ENCODE assay signal across 9 mouse cellular contexts in genomic region chr6:60828047-60828428, GRCm38 (mm10). TPM values are rescaled to one million over a fixed set of nuclear protein-coding genes. Genes with fewer than 3 reads are reported as not detected.
DNase-seq lines count a peak whose midpoint lies in the region; ATAC-seq lines count a peak whose summit lies in the region.
"Had no signal": no experiment of that assay in that cellular context is flagged by ENCODE, and none has a peak within 500 bp of the region (broad histone marks: within the 10 kb centered on the region; RNA-seq: fewer than 3 reads in every experiment).

No protein-coding gene starts in this region.

- no peaks in the 10 kb centered on the region for H3K36me3 ChIP-seq in heart, embryonic 13.5 days
- no peaks in the 10 kb centered on the region for H3K36me3 ChIP-seq in hindbrain, embryonic 11.5 days (ENCODE audit: control insufficient read depth, insufficient read depth, low read length)
- H3K36me3 ChIP-seq in midbrain, embryonic 10.5 days = no peaks in the 10 kb centered on the region

- no peaks in the 10 kb centered on the region for H3K9me3 ChIP-seq in heart, embryonic 13.5 days
- no peaks in the 10 kb centered on the region for H3K9me3 ChIP-seq in hindbrain, embryonic 11.5 days (ENCODE audit: control insufficient read depth, low read length)
- H3K9me3 ChIP-seq in midbrain, embryonic 10.5 days (replicated peaks) = no peaks in the 10 kb centered on the region

- H3K4me1 ChIP-seq in heart, embryonic 13.5 days = peaks cover 10% of the 10 kb centered on the region
- no peaks in the 10 kb centered on the region for H3K4me1 ChIP-seq in hindbrain, embryonic 11.5 days (replicated peaks; ENCODE audit: control insufficient read depth, insufficient read depth, low read length)
- H3K4me1 ChIP-seq in midbrain, embryonic 10.5 days = peaks cover 16% of the 10 kb centered on the region

- DNase-seq in heart, postnatal 36 days = no peak
- peak; percentile 35 for DNase-seq in c-Kit-positive CD71-negative TER-119-negative erythroid progenitor cells, embryonic 14.5 days (ENCODE audit: low read depth)
- no peak for DNase-seq in hindbrain, embryonic 11.5 days (ENCODE audit: low spot score)
- peak; percentile 16 for DNase-seq in midbrain, embryonic 10.5 days (ENCODE audit: low spot score)
- DNase-seq in layer of hippocampus, adult 11-12 months (ENCODE audit: low spot score) = no peak
- DNase-seq in kidney, postnatal 36 days = no peak
- DNase-seq in left cerebral cortex, postnatal 10 days (ENCODE audit: extremely low spot score in 1 of 2, low spot score in 2 of 2) = no peak

- H3K4me2 ChIP-seq in heart, embryonic 13.5 days = peak overlapping the region; percentile 98
- peak overlapping the region; percentile 77 for H3K4me2 ChIP-seq in hindbrain, embryonic 11.5 days (replicated peaks; ENCODE audit: low read depth, low read length)

- 20% methylated on average over 1 of the region's 1 CpGs for WGBS in heart, embryonic 13.5 days
- WGBS in hindbrain, embryonic 11.5 days = 53% methylated on average over 1 of the region's 1 CpGs
- WGBS in midbrain, embryonic 10.5 days = 35% methylated on average over 1 of the region's 1 CpGs

- H3K4me3 ChIP-seq in heart, embryonic 13.5 days = peak overlapping the region; percentile 61
- peak overlapping the region; percentile 44 for H3K4me3 ChIP-seq in hindbrain, embryonic 11.5 days (ENCODE audit: low read depth, low read length)
- H3K4me3 ChIP-seq in midbrain, embryonic 10.5 days = peak overlapping the region; percentile 64

- 0 out of 2 replicates have a peak, but pooled peaks cover 5% of the 10 kb centered on the region for H3K27me3 ChIP-seq in heart, embryonic 13.5 days (replicated peaks)
- H3K27me3 ChIP-seq in hindbrain, embryonic 11.5 days (ENCODE audit: control insufficient read depth, insufficient read depth, low read length) = no peaks in the 10 kb centered on the region
- H3K27me3 ChIP-seq in midbrain, embryonic 10.5 days (ENCODE audit: low read depth, poor library complexity, severe bottlenecking) = peaks cover 11% of the 10 kb centered on the region
- H3K27me3 ChIP-seq: Patski had no signal

- peak overlapping the region; percentile 82 for H3K9ac ChIP-seq in heart, embryonic 13.5 days
- H3K9ac ChIP-seq in hindbrain, embryonic 11.5 days (ENCODE audit: low read depth, low read length) = peak overlapping the region; percentile 61

- intact Hi-C loops in heart, postnatal 36 days (cut with DNase I) = no loop called here
- intact Hi-C loops in left cerebral cortex, postnatal 10 days (cut with DNase I) = no loop called here

- ATAC-seq in heart, embryonic 13.5 days (ENCODE audit: extremely low read depth, insufficient number of reproducible peaks, low FRiP score, low TSS enrichment) = peak; percentile 68
- peak; percentile 17; the same call in 1 of the 2 replicates for ATAC-seq in hindbrain, embryonic 11.5 days (ENCODE audit: low FRiP score)
- ATAC-seq: Patski had no signal

- H3K27ac ChIP-seq in heart, embryonic 13.5 days (replicated peaks) = peak overlapping the region; percentile 67
- H3K27ac ChIP-seq in hindbrain, embryonic 11.5 days (ENCODE audit: low read depth, low read length) = no peak overlapping the region
- H3K27ac ChIP-seq in midbrain, embryonic 10.5 days (replicated peaks) = peak overlapping the region; percentile 88

RNA-seq across cellular contexts. Expression of gene Snca, which starts 1.6 kb away (rescaled TPM):
- 70.1 and 95.6 TPM in 2 replicates for polyA plus RNA-seq in heart, embryonic 13.5 days (2015; fragmentation: Nextera tagmentation; extraction: Ambion mirVana)
- total RNA-seq in heart, postnatal 36 days (2021) = 10 to 100 TPM; 22.5 to 25.3 TPM
- 36.2 and 37.4 TPM in 2 replicates for polyA plus RNA-seq in hindbrain, embryonic 11.5 days (2014; fragmentation: Nextera tagmentation; extraction: Ambion mirVana)
- polyA plus RNA-seq in midbrain, embryonic 10.5 days (2016; fragmentation: Nextera tagmentation; extraction: Ambion mirVana) = 16.0 and 18.5 TPM in 2 replicates
- total RNA-seq in left cerebral cortex, postnatal 10 days (2021) = 100 to 1,000 TPM; 514 to 525 TPM
- polyA plus RNA-seq: Patski had no signal

Comparison
In these comparisons a context has a peak if more than half of its experiments do, and no peak if none do; other contexts are left out.
1. DNase-seq: peak in c-Kit-positive CD71-negative TER-119-negative erythroid progenitor cells, embryonic 14.5 days (single experiment) and midbrain, embryonic 10.5 days (single experiment); none in heart, postnatal 36 days (0 of 2), hindbrain, embryonic 11.5 days (single experiment), layer of hippocampus, adult 11-12 months (single experiment), kidney, postnatal 36 days (0 of 2) and left cerebral cortex, postnatal 10 days (0 of 2).
2. Peak in every context shown above with its lines, with median percentiles within 50 percentile points of each other: H3K4me3 ChIP-seq.